Mouse (Mus musculus) heart, postnatal 0 days (tissue): ENCODE results near the gene Mydgf. TPM values are rescaled to one million over a fixed set of nuclear protein-coding genes. Genes with fewer than 3 reads are reported as not detected.

Source experiments
- ATAC-seq: fragments of 200-750 bp; cut with Nextera tagmentation; 2 replicates; pipeline ENCODE4 v1.8.0; 2017; ENCODE audit warnings: low read depth, moderate number of reproducible peaks, moderate library complexity; ENCODE audit not compliant: insufficient read depth
- DNase-seq: peaks from one replicate; pipeline ENCODE4 v3.0.0-alpha.2; 2016; ENCODE audit warnings: low spot score
- H3K27ac ChIP-seq: fragments of 300-500 bp; sonication (generic); 2 replicates; pipeline ENCODE4 v1.5.1; 2014; ENCODE audit warnings: low read depth, mild to moderate bottlenecking
- H3K27me3 ChIP-seq: fragments of 300-500 bp; sonication (generic); 2 replicates; pipeline ENCODE4 v1.6.1; 2014; ENCODE audit warnings: low read length, mixed read lengths; ENCODE audit not compliant: control insufficient read depth, insufficient read depth
- H3K36me3 ChIP-seq: fragments of 300-500 bp; sonication (generic); replicated peaks from 2 replicates; pipeline ENCODE4 v1.6.1; 2014; ENCODE audit warnings: low read length, mixed read lengths; ENCODE audit not compliant: control insufficient read depth, insufficient read depth
- H3K4me1 ChIP-seq: fragments of 300-500 bp; sonication (generic); 2 replicates; pipeline ENCODE4 v1.6.1; 2014; ENCODE audit warnings: antibody characterized with exemption; ENCODE audit not compliant: control insufficient read depth, insufficient read depth
- H3K4me2 ChIP-seq: fragments of 300-500 bp; sonication (generic); 2 replicates; pipeline ENCODE4 v1.6.1; 2014; ENCODE audit warnings: low read depth, mild to moderate bottlenecking, low read length, moderate library complexity
- H3K4me3 ChIP-seq: fragments of 300-500 bp; sonication (generic); 2 replicates; pipeline ENCODE4 v1.5.1; 2014; ENCODE audit warnings: low read depth, low read length
- H3K9ac ChIP-seq: fragments of 300-500 bp; sonication (generic); replicated peaks from 2 replicates; pipeline ENCODE4 v1.6.1; 2014; ENCODE audit warnings: low read depth, low read length, mixed read lengths
- H3K9me3 ChIP-seq: fragments of 300-500 bp; sonication (generic); replicated peaks from 2 replicates; pipeline ENCODE4 v1.6.1; 2016; ENCODE audit warnings: low read length; ENCODE audit not compliant: control insufficient read depth
- CTCF ChIP-seq: IDR thresholded peaks from 2 replicates; pipeline ENCODE4 v1.5.1; 2016; ENCODE audit warnings: antibody characterized with exemption, control low read depth, low read depth
- EP300 ChIP-seq: IDR thresholded peaks from 2 replicates; pipeline ENCODE4 v1.6.1; 2016; ENCODE audit warnings: antibody characterized with exemption, low read depth
- WGBS: fragments of 180-500 bp; shearing (Covaris S2); extraction: QIAGEN DNeasy Blood & Tissue Kit; methylation state at CpG from one replicate; pipeline ENCODE4 v1.1.7; 2014; 5-methylcytosine and 5-hydroxymethylcytosine counted together
- polyA plus RNA-seq: library from polyadenylated mRNA; unstranded; fragments of >200 nt; fragmentation: Nextera tagmentation; extraction: Ambion mirVana; gene quantifications from 2 replicates; pipeline ENCODE4 v1.2.1, GENCODE M21; 2015
- total RNA-seq: library from RNA; depleted of rRNA; stranded (reverse); fragments of >200 nt; gene quantifications from 2 replicates; pipeline ENCODE4 v1.2.3, GENCODE M21; 2014; ENCODE audit warnings: low replicate concordance; rRNA removed

Mydgf gene
- total RNA-seq (42.9 and 43.2 TPM in 2 replicates), polyA plus RNA-seq (50.2 and 52.0 TPM in 2 replicates)

DNA sequence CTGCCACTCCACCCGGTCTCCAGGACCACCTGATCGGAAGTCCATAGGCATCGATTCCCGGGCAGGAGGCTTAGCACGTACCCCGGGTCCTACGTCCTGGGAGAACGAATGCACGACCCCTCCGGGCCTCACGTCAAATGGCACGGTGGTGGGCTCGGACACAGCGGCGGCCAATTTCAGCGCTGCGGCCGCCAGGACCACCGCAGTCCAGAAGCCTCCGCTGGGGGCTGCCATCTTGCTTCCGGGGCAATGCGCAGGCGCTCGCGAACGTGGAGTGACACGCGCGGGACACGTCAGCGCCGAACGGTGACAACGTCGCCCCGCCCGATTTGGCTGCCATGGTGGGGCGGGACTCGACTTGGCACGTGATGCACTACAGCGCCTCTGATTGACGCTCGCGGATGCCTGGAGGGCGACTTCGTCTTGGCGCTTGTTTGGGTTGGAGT lies at the start of gene Mydgf:
TSS of gene Mydgf (minus strand) at position 263 of the 446 bp plus-strand sequence.
- DNase-seq (peak; percentile 92), ATAC-seq (peak; percentile 96)
- Histone ChIP-seq H3K9ac (peak within 1 kb of the TSS; percentile 70), H3K9me3 (no peaks in the 10 kb centered on the region), H3K27me3 (no peaks in the 10 kb centered on the region), H3K4me2 (peak within 1 kb of the TSS; percentile 81), H3K36me3 (peaks cover 59% of the 10 kb centered on the region), H3K4me3 (peak within 1 kb of the TSS; percentile 76), H3K27ac (peak within 1 kb of the TSS; percentile 63), H3K4me1 (peaks cover 6% of the 10 kb centered on the region; the same call in 1 of the 2 replicates)
- no peak for TF ChIP-seq EP300
- TF ChIP-seq CTCF = no peak
- WGBS = under 1% methylated on average over 47 of the region's 47 CpGs

- Histone ChIP-seq H3K9ac (no peak overlapping the region), H3K9me3 (no peaks in the 10 kb centered on the region), H3K4me2 (no peak overlapping the region), H3K27me3 (no peaks in the 10 kb centered on the region), H3K36me3 (no peaks in the 10 kb centered on the region), H3K4me3 (no peak overlapping the region), H3K4me1 (no peaks in the 10 kb centered on the region), H3K27ac (no peak overlapping the region)
- 61% methylated on average over 8 of the region's 8 CpGs for WGBS
- ATAC-seq = no peak
- no peak for DNase-seq
- TF ChIP-seq CTCF (no peak), EP300 (no peak)
Measured at GRCm38 (mm10) chr17:56233389-56233788, 49.7 kb upstream of the Mydgf start.

DNA sequence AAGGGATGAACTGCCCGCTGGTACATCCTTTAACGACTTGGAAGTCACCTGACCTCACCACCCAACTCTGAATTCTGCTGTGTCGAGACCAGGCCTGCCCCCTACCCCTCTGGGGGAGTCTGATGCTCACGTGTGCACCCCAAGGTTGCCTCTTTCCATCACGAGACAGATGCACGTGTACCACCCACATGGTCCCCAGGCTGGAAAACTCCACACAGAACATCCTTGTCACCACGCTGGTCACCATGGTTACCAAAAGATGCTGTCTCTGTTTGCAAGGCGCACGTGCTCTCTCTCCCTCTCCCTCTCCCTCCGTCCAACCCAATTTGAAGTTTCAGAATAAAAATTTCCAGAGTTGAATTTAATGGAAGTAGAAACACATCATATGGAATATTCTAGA lies 46.2 kb upstream of the Mydgf start:
- no peak overlapping the region for H3K4me3 ChIP-seq
- H3K27me3 ChIP-seq = no peaks in the 10 kb centered on the region
- no peak overlapping the region for H3K4me2 ChIP-seq
- no peak overlapping the region for H3K27ac ChIP-seq
- H3K9me3 ChIP-seq = no peaks in the 10 kb centered on the region
- no peaks in the 10 kb centered on the region for H3K36me3 ChIP-seq
- DNase-seq (no peak), ATAC-seq (no peak)
- H3K9ac ChIP-seq = no peak overlapping the region
- WGBS = 60% methylated on average over 10 of the region's 10 CpGs
- TF ChIP-seq CTCF (no peak), EP300 (no peak)
- H3K4me1 ChIP-seq = no peaks in the 10 kb centered on the region

DNA sequence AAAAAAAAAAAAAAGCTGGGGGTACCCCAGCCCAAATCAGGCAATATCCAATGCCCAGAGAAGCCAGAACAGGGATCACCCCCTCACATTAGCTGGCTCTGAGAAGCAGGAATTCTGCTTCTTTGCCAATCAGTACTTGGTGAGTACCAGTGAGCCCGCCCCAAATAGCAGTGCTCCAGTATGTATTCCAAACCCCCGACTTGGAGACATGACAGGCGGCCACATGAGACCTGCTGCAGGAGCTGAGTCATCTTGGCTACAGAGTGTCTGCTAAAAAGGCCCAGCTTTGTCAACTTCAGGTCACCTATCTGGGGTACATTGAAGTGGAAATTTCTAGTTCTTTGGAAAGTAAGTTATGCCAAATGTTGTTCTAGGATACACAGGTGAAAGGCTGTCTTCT lies 42.8 kb upstream of the Mydgf start:
- Histone ChIP-seq H3K9ac (no peak overlapping the region), H3K27me3 (no peaks in the 10 kb centered on the region), H3K27ac (no peak overlapping the region), H3K9me3 (no peaks in the 10 kb centered on the region), H3K4me2 (no peak overlapping the region), H3K36me3 (no peaks in the 10 kb centered on the region), H3K4me3 (no peak overlapping the region), H3K4me1 (no peaks in the 10 kb centered on the region)
- TF ChIP-seq EP300 = no peak
- no peak for TF ChIP-seq CTCF
- 54% methylated on average over 3 of the region's 3 CpGs for WGBS
- ATAC-seq (no peak), DNase-seq (no peak)

DNA sequence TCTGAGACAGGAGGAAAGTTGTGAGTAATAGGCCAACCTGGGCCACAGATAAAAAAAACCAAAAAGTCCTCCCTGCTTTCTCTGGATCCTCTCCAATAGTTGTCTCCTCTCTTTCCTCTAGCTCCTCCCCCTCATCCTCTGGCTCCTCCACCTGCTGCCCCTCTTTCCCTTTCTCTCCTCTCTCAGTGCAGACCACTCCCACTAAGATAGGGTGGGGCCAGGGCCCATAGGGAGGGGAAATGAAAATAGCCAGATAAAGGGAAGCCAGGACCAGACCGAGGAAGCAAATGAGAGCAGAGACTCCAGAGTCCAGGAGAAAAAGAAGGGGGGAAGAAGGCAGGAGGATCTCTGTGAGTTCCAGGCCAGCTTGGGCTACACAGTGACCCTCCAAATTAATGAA lies 41.2 kb upstream of the Mydgf start:
- Histone ChIP-seq H3K4me1 (no peaks in the 10 kb centered on the region), H3K4me3 (no peak overlapping the region), H3K27ac (no peak overlapping the region), H3K9me3 (no peaks in the 10 kb centered on the region), H3K27me3 (no peaks in the 10 kb centered on the region), H3K36me3 (no peaks in the 10 kb centered on the region), H3K4me2 (no peak overlapping the region), H3K9ac (no peak overlapping the region)
- TF ChIP-seq EP300 = no peak
- no peak for TF ChIP-seq CTCF
- DNase-seq = no peak
- ATAC-seq = no peak
- WGBS = 33% methylated on average over 1 of the region's 1 CpGs

DNA sequence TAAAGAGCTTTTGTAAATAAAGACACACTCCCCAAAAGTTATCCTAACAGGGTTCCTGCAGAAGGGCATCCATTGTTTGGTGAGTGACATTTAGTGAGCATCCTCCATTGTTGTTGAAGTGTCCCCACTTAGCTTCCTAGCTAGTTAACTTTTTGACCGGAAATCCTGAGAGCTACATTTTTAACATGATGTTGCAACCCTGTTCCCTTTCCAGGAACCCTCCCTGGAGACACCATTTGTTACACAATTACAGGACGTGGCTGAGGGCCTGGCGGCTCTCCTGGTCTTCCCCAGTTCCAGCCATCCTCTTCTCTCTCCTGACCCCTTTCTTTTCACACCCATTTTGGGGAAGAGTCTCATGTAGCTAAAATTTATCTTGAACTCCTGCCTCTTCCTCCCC lies 36.1 kb upstream of the Mydgf start:
- TF ChIP-seq EP300 (peak; percentile 74), CTCF (no peak)
- Histone ChIP-seq H3K4me1 (peaks cover 15% of the 10 kb centered on the region; the same call in 1 of the 2 replicates), H3K27me3 (no peaks in the 10 kb centered on the region), H3K9ac (no peak overlapping the region), H3K4me2 (no peak overlapping the region), H3K9me3 (no peaks in the 10 kb centered on the region), H3K36me3 (no peaks in the 10 kb centered on the region; the same call in 1 of the 2 replicates), H3K27ac (peak overlapping the region; percentile 90), H3K4me3 (no peak overlapping the region)
- ATAC-seq (no peak), DNase-seq (peak; percentile 63)
- 26% methylated on average over 3 of the region's 3 CpGs for WGBS
